Mouse (Mus musculus) adipocyte (in vitro differentiated cells): Measurements from ENCODE around the gene Fgfr3.

ENCODE experiments used
- DNase-seq: peaks from one replicate; pipeline ENCODE4 v3.0.0-alpha.2; 2016; ENCODE audit warnings: low spot score

The Fgfr3 gene

GRCm38 (mm10) chr5:33697947-33698512, 23.4 kb upstream of the Fgfr3 start:
- no peak for DNase-seq

DNA sequence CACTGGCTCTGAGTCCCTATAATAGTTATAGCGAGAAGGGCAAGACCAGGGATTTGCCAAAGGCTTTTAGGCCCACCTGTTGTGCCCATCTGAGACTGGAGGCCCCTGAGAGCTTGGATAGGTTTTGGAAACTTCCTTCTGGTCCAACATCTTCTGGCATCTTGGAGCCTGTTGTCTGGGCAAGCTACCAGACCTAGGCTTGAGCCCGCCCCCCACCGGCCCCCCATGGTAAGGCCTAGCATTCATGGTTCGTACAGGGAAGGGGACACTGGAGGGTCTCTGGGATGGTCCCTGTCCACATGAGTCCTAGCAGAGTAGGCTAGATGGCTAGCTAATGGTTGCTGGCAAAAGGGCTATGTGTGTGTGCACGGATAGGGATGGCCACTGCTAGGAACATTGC, 22.8 kb upstream of the Fgfr3 start:
- no peak for DNase-seq

GRCm38 (mm10) chr5:33700010-33700409, 21.5 kb upstream of the Fgfr3 start:
- no peak for DNase-seq

DNA sequence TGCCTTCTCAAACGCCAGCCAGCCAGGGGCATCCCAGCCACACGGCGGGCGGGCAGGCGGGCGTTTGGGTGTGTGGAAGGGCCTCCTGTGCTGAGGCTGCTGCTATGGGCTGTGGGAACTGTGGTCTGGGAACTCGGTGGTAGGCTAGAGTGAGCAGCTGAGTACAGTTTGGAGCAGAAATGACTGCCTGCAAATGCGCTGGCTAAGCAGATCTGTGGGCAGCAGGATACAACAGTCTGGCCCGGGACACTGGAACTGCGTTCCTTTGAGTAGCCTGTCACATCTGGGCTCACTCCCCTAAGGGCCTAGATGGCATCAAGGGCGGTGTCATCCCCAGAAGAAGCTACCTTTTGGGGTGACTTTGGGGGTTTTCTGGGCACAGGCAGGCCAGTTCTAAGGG, 19.6 kb upstream of the Fgfr3 start:
- DNase-seq = no peak

- DNase-seq = no peak
Observed at GRCm38 (mm10) chr5:33703999-33704398, 17.5 kb upstream of the Fgfr3 start.

DNA sequence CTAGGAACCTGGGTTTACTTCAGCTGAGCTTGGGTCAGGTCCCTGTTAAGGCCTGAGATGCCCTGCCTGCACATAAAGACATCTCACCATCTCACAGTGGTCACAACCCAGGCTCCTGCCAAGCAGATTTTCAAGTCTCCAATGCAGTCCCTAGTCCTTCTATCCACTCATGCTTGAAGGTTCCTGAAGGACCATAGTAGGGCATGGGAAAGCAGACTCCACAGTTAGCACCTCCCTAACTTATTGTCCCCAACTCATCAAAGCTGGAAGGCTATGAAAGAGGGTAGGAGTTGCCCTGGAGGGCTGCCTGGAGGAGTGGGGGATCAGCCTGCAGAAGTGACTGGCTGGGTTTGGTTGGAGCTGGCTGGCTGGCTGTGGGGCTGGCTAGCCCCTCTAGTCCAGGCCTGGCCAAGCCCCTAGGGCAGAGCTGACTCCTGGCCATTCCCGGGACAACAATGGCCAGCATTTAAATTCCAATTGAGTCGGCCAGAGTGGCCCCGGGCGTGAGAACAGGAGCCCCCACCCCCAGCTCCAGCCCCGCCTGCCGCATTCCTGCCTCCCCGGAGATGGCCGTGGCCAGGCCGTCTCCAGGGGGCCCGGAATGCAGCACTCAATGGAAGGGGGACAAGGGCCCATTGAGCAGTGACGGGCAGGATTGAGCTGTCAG, 16.4 kb upstream of the Fgfr3 start:
- DNase-seq = no peak

DNA sequence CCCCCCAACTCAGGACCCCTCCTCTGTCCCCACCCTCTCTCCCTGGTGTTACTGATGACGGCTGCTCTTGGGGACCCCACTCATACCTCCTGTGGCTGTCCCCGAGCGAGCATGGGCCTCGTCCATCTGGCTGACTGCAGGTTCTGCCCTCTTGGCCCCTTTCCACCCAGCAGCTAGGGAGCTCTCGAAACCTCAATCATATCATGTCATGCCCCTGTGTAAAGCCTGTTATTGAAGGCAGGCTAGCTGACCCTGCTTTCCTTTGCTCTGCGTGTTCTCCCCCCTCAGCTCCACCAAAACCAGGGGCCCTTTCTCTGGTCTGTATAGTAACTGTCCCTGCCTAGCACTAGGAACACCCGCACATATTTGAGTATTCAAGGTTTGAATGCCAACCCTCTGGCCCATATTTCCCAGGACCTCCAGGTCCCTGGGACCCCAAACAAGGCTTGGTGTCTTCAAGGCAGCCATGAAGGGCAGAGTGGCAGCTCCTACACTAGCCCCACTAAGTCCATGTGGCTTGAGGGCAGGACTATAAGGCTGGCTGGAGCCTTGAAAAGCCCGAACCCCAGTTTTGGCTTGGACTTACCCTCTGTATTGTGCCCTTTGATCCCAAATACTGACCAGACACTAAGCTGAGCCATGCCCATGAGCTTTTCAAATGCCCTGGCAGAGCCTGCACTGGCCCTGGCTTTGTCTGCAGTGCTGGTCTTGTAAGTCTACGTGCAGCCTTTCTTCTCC, 15.7 kb upstream of the Fgfr3 start:
- no peak for DNase-seq

- no peak for DNase-seq
Observed at GRCm38 (mm10) chr5:33706350-33706629, 15.2 kb upstream of the Fgfr3 start.

DNA sequence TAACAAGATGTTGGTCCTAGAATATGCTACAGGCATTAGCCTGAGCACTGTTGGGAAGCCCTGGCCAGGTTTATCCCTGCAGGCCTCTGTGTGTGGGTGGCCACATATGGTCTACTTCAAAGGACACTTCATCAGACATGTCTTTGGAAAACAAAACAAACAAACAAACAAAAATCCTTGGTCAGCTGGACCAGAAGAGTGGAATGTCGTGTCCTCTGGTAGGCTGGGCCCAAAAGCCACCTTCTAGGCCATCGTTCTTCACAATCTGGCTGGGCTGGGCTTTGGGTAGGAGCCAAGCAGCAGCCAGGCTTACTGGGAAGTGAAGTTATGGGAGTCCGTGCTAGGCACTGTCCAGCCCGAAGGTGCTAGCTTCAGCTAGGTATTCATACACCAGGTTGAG, 14.3 kb upstream of the Fgfr3 start:
- DNase-seq = peak; percentile 32

- no peak for DNase-seq
Observed at GRCm38 (mm10) chr5:33709037-33709436, 12.4 kb upstream of the Fgfr3 start.

DNA sequence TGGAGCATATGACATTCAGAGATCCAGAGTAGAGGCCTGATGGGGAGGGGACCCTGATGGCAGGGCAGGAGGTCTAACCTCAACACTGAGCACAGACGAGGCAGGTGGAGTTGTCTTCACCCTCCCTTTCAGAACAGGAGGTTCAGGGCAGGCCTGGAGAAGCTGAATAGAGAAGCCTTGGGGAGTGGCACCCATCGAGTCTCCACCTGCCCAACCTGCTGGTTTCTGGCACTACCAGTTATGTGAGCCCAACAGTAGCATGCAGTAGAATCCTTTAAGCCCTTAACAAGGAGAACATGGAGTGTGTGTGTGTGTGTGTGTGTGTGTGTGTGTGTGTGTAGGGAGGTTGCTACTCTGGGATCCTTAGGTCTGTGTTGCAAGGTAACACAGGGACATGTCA, 8.9 kb upstream of the Fgfr3 start:
- DNase-seq = no peak

DNA sequence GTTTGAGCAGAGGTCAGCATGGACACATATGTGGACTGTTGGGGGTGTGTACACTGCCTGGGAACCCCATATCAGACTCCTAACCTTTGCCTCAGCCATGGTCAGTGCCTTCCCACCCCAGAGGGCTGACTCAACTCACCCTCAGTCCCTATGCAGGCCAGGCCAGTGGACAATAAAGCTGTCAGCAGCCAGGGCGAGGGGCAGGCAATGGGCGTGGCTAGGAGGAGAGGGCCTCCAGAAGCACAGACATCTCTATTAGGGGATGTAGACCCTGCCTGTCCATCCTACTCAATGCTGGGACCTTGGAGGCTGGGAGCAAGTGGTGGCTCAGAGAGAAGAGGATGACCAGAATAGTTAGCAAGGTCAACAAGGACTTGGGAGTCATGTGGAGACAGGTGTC, 6.3 kb upstream of the Fgfr3 start:
- no peak for DNase-seq

GRCm38 (mm10) chr5:33716467-33716866, 5.0 kb upstream of the Fgfr3 start:
- no peak for DNase-seq

- no peak for DNase-seq
Observed at GRCm38 (mm10) chr5:33718460-33718859, 3.0 kb upstream of the Fgfr3 start.

GRCm38 (mm10) chr5:33720852-33721490, 503 bp upstream of the Fgfr3 start:
- no peak for DNase-seq

GRCm38 (mm10) chr5:33722266-33723018, 968 bp downstream of the Fgfr3 start:
- no peak for DNase-seq

GRCm38 (mm10) chr5:33723019-33723640, 1.7 kb downstream of the Fgfr3 start:
- DNase-seq = no peak

GRCm38 (mm10) chr5:33723641-33724465, 2.4 kb downstream of the Fgfr3 start:
- no peak for DNase-seq

DNA sequence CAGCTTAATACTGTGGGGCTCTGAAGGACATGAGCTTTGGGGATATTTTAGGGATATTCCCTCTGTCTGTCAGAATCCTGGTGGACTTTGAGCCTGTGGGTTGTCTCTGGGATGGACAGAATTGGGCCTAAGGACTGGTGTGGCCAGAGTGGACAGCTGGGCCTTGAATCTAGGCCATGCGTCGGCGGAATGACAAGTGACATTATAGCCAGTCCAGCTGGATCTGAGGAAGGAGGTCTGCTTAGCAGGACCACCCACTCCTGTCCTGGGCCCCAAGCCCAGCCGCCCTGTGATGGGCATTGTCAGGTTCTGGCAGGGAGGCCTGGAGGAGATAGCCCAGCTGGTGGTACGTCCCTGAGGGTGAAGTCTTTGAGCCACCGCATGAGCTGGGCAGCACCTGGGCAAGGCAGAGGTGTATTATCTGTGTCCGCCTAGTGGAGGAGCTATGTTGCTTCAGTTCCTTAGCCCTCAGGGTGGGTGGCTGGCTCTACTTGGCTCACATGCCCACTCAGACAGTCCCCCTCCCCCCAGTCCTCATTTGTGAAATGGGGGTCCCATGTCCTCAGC, 4.7 kb downstream of the Fgfr3 start:
- DNase-seq = no peak

DNA sequence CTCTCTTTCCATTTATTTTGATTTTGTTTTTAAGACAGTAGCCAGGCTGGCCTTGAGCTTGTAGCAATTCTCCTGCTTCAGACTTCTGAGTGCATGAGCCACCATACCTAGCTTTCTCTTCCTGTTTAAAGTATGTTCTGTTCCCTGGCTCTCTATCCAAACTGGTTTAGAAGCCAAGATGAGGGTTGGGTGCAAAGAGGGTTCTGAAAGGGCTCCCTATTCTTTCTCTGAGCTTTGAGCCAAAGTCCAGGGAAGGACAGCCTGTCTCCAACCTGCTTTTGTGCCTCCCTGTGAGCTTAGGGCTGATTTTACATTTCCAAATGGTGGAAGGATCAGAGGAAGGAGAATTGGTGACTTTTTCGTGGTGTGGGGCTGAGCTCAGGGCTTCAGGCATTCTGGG, 5.4 kb downstream of the Fgfr3 start:
- no peak for DNase-seq

GRCm38 (mm10) chr5:33728841-33729240, 7.4 kb downstream of the Fgfr3 start:
- no peak for DNase-seq
